Mouse (Mus musculus) midbrain, embryonic 10.5 days (tissue): ENCODE results near the gene Auh. TPM values are rescaled to one million over a fixed set of nuclear protein-coding genes. Genes with fewer than 3 reads are reported as not detected.

Experiments
- DNase-seq: peaks from one replicate; pipeline ENCODE4 v3.0.0-alpha.2; 2017; ENCODE audit warnings: low spot score
- H3K27ac ChIP-seq: fragments of 300-500 bp; sonication (generic); replicated peaks from 2 replicates; pipeline ENCODE4 v1.5.1; 2016; ENCODE audit warnings: mild to moderate bottlenecking
- H3K27me3 ChIP-seq: fragments of 300-500 bp; sonication (generic); 2 replicates; pipeline ENCODE4 v1.6.1; 2016; ENCODE audit warnings: low read depth, mild to moderate bottlenecking; ENCODE audit not compliant: poor library complexity, severe bottlenecking
- H3K36me3 ChIP-seq: fragments of 300-500 bp; sonication (generic); 2 replicates; pipeline ENCODE4 v1.6.1; 2016; ENCODE audit warnings: mild to moderate bottlenecking, moderate library complexity
- H3K4me1 ChIP-seq: fragments of 300-500 bp; sonication (generic); 2 replicates; pipeline ENCODE4 v1.6.1; 2016
- H3K4me3 ChIP-seq: fragments of 300-500 bp; sonication (generic); 2 replicates; pipeline ENCODE4 v1.5.1; 2016; ENCODE audit warnings: mild to moderate bottlenecking, moderate library complexity
- H3K9me3 ChIP-seq: fragments of 300-500 bp; sonication (generic); replicated peaks from 2 replicates; pipeline ENCODE4 v1.6.1; 2016; ENCODE audit warnings: mild to moderate bottlenecking
- WGBS: fragments of 180-500 bp; shearing (Covaris S2); methylation state at CpG from one replicate; pipeline ENCODE4 v1.1.7; 2016; 5-methylcytosine and 5-hydroxymethylcytosine counted together
- polyA plus RNA-seq: library from polyadenylated mRNA; unstranded; fragments of >200 nt; fragmentation: Nextera tagmentation; extraction: Ambion mirVana; gene quantifications from 2 replicates; pipeline ENCODE4 v1.2.1, GENCODE M21; 2016

Auh gene
- polyA plus RNA-seq, 1 experiment from 2014 or later, result 35.2 TPM

DNA sequence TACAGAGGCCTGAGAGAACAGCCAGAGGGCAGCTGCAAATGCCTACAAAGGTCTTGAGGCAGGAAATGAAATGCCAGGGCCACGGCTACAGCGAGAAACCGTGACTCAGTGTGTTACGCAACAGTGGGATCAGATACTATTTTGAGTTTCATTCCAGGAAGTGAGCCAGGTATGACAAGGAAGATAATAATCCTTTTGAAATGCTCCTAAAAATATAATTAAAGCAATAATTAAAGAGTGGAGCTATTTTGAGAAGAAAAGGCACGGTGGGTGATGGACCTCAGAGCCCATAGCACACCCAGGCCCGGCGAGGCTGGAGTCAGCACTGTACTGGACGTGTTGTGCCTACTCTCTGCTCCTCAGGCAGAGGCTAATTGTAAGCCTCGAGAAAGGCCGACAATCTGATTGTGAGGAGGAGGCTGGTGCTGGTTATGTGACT lies 37.4 kb downstream of the Auh start:
- no peaks in the 10 kb centered on the region for H3K27me3 ChIP-seq
- peaks cover 25% of the 10 kb centered on the region for H3K4me1 ChIP-seq
- no peak for DNase-seq
- H3K27ac ChIP-seq, result no peak overlapping the region
- peaks cover 6% of the 10 kb centered on the region; the same call in 1 of the 2 replicates for H3K36me3 ChIP-seq
- 82% methylated on average over 10 of the region's 10 CpGs for WGBS
- H3K9me3 ChIP-seq, result no peaks in the 10 kb centered on the region
- no peak overlapping the region for H3K4me3 ChIP-seq

DNA sequence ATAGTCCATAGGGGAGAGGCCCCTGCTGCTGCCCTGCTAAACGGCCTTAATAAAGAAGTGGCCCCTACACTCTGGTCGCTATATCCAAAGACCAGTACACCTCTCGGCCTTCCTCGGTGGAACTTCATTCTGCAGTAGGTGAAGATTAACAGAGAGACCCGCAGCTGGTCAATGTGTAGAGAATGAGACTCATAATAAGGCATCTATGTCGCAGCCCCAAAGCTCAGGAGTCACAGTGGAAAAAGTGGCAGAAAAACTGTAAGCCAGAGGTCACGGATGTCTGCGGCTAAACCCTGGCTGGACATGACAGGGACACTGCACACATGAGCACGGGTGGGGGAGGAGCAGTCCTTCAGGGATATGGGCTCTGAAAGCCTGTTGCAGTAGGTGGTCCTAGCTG lies 39.2 kb downstream of the Auh start:
- Histone ChIP-seq H3K4me1 (peaks cover 25% of the 10 kb centered on the region), H3K27ac (0 out of 2 replicates have a peak overlapping the region, but pooled peaks have one; percentile 46), H3K36me3 (no peaks in the 10 kb centered on the region), H3K27me3 (no peaks in the 10 kb centered on the region), H3K4me3 (no peak overlapping the region), H3K9me3 (no peaks in the 10 kb centered on the region)
- DNase-seq, result no peak
- 87% methylated on average over 9 of the region's 9 CpGs for WGBS

DNA sequence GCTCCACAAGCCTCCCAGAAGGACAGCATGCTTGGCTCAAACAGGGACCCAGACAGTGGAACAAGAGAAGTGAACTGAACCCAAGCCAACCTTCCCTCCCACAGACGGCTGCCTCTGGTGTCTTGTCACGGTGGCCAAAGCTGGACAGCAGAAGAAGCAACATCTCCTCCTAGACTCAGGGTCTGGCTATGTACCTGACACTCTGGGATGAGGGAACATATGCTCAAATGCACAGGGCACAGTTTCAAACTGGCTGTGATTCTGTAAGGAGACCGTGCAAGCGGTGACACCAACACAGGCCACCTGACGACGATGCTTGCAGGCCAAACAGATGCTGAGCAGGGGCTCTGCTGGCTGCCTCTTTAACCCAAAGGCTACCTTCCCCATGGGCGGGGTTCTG lies 42.7 kb downstream of the Auh start:
- DNase-seq, result no peak
- H3K9me3 ChIP-seq, result no peaks in the 10 kb centered on the region
- no peaks in the 10 kb centered on the region for H3K36me3 ChIP-seq
- no peaks in the 10 kb centered on the region for H3K27me3 ChIP-seq
- WGBS, result 88% methylated on average over 7 of the region's 7 CpGs
- H3K4me1 ChIP-seq, result peaks cover 32% of the 10 kb centered on the region
- H3K27ac ChIP-seq, result no peak overlapping the region
- no peak overlapping the region for H3K4me3 ChIP-seq

DNA sequence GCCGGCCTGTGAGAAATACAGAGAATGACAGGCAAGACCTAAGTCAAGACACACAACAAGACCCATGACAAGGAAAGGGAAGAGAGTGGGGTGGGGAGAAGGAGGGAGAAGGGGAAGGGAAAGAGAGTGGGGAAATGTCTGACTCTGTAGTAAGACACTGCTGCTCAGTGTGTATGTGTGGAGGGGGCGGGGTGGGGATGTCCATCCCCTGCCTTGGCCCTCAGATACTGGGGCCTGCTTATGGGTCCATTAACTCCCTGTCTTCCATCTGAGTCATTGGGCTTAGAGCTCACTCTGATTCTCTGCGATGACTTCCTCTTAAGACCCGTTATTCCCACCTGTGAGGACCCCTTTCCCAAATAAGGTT lies 45.5 kb downstream of the Auh start:
- WGBS, result 83% methylated on average over 4 of the region's 4 CpGs
- no peaks in the 10 kb centered on the region for H3K9me3 ChIP-seq
- DNase-seq, result no peak
- H3K36me3 ChIP-seq, result no peaks in the 10 kb centered on the region
- no peaks in the 10 kb centered on the region for H3K27me3 ChIP-seq
- H3K27ac ChIP-seq, result no peak overlapping the region
- no peak overlapping the region for H3K4me3 ChIP-seq
- H3K4me1 ChIP-seq, result peaks cover 37% of the 10 kb centered on the region

DNA sequence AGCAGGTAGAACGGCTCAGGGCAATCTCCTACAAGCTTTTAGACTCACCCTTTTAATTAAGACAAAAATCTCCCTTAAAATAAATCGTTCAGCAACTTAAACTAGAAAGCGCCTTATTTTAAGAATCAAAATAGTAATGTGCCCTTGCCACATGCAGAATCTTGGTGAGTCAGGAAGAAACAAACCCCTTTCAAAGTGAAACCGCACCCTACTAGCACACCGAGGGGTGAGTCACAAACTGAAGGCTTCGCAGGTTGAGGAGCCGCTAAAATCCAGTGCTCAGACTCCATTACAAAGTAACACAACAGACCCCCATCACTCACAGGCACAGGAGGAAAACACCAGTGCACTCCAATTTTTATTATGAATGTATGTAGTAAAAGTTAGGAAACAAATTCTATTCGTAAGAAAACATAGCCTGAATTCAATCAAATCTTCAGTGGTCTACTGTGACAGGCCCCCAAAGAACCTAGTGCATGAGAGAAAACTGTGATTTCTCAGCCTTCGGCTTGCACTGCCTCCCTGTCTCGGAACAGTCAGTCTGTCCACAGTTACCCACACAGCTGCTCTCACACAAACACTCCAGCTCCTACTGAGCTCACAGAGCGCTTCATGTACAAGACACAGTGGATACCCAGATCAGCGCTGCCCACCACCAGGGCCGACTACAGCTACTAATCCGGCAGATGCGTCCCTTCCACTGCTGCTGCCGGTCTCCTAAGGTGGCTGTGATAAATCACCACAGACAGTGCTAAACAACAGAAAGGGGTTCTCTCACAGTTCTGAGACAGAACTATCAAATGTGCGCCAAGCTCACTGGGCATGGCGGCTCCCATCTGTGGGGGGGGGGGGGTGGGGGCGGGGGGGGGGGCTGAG lies 46.2 kb downstream of the Auh start:
- WGBS, result 80% methylated on average over 19 of the region's 19 CpGs
- no peaks in the 10 kb centered on the region for H3K27me3 ChIP-seq
- H3K27ac ChIP-seq, result no peak overlapping the region

DNA sequence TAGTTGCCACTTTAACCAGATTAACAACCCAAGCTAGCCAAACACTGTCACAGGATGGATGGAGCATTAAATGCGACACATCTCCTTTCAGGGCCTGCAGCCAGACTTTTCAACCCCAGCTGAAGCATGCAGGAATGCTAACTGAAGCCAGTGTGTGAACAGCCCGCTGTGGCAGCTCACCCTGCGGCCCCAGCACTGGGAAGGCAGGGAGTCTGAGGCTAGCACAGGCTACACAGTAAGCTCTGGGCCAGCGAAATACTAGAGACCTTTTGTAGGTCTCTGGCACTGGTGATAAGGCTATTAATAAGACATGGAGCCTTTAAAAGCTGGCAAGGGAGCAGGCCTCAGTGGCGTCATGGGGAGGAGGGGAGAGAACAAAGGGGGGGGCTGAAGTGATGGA lies 49.1 kb downstream of the Auh start:
- H3K27ac ChIP-seq, result peak overlapping the region; percentile 53; the same call in 1 of the 2 replicates
- DNase-seq, result no peak

More for the DNA sequence above, 46.2 kb downstream of the Auh start:
- DNase-seq, result no peak
- H3K4me1 ChIP-seq, result peaks cover 39% of the 10 kb centered on the region
- no peak overlapping the region for H3K4me3 ChIP-seq
- H3K9me3 ChIP-seq, result no peaks in the 10 kb centered on the region
- no peaks in the 10 kb centered on the region for H3K36me3 ChIP-seq

DNA sequence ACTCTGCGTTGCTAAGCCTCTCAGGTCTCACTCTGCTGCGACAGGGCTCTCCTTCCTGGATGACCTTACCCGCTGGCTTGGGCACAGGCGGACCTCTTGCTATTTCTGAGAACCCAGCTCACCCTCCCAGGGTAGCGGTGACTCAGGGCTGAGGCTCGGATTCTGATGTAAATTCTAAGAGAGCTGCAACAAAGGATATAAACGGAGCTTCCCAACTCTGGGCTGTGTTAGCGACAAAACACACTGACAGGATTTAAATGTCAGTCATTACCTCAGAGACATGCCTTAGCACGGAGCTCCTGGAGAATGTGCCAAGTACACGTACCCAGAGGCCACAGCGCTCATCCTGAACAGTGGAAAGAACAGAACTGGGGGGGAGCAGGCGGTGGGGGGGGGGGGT lies 49.6 kb downstream of the Auh start:
- H3K27ac ChIP-seq, result peak overlapping the region; percentile 53
- peaks cover 31% of the 10 kb centered on the region for H3K4me1 ChIP-seq
- no peaks in the 10 kb centered on the region for H3K27me3 ChIP-seq
- whole genome bisulfite sequencing, result 41% methylated on average over 12 of the region's 12 CpGs
- DNase-seq, result no peak
- no peaks in the 10 kb centered on the region for H3K9me3 ChIP-seq
- no peaks in the 10 kb centered on the region for H3K36me3 ChIP-seq
- H3K4me3 ChIP-seq, result no peak overlapping the region

More for the DNA sequence above, 49.1 kb downstream of the Auh start:
- no peaks in the 10 kb centered on the region for H3K36me3 ChIP-seq
- no peaks in the 10 kb centered on the region for H3K9me3 ChIP-seq
- 47% methylated on average over 5 of the region's 5 CpGs for WGBS
- peaks cover 31% of the 10 kb centered on the region for H3K4me1 ChIP-seq
- H3K4me3 ChIP-seq, result no peak overlapping the region
- H3K27me3 ChIP-seq, result no peaks in the 10 kb centered on the region

DNA sequence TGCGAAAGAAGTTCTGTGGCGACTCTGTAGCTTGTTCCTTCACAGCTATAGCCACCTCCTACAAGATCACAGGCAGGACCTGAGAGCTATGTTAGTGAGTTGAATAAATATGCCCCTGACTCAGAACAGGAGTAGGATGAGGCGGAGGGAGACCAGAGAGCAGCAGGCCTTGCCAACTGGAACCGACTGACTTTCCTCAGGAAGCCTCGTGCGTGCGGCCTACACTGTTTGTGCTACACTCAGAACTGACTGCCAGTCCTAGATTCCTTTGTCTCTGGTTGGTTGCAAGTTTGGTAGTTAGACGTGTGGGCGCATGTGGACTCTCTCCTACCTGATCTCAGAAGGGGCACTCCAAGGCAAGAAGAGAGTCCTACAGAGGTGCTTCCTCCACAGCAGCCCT lies 50.2 kb downstream of the Auh start:
- H3K27me3 ChIP-seq, result no peaks in the 10 kb centered on the region
- no peak for DNase-seq
- H3K36me3 ChIP-seq, result no peaks in the 10 kb centered on the region
- peaks cover 31% of the 10 kb centered on the region for H3K4me1 ChIP-seq
- 76% methylated on average over 9 of the region's 9 CpGs for WGBS
- H3K9me3 ChIP-seq, result no peaks in the 10 kb centered on the region
- H3K4me3 ChIP-seq, result no peak overlapping the region
- H3K27ac ChIP-seq, result peak overlapping the region; percentile 55; the same call in 1 of the 2 replicates

DNA sequence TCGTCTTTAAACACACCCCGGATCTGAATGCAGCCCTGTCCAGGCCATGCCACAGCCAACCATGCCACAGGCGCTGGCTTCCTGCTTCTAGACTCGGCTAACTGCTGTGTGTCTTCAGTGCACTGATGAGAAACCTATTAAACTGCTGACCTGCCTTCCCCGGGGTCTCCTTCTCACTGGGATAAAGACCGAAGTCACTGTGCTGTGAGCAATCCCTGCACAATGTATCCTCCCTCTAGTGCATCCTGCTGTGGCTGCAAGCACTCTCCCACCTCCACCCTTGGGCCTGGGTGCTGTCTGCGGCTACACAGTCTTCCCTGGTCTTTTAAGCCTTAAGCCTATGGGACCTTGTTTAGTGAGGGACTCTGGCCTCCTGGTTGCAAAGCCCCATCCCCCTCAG lies 50.7 kb downstream of the Auh start:
- Histone ChIP-seq H3K27ac (peak overlapping the region; percentile 55; the same call in 1 of the 2 replicates), H3K9me3 (no peaks in the 10 kb centered on the region), H3K4me1 (peaks cover 29% of the 10 kb centered on the region), H3K4me3 (no peak overlapping the region), H3K36me3 (no peaks in the 10 kb centered on the region), H3K27me3 (no peaks in the 10 kb centered on the region)
- WGBS, result 56% methylated on average over 7 of the region's 7 CpGs
- DNase-seq, result no peak

DNA sequence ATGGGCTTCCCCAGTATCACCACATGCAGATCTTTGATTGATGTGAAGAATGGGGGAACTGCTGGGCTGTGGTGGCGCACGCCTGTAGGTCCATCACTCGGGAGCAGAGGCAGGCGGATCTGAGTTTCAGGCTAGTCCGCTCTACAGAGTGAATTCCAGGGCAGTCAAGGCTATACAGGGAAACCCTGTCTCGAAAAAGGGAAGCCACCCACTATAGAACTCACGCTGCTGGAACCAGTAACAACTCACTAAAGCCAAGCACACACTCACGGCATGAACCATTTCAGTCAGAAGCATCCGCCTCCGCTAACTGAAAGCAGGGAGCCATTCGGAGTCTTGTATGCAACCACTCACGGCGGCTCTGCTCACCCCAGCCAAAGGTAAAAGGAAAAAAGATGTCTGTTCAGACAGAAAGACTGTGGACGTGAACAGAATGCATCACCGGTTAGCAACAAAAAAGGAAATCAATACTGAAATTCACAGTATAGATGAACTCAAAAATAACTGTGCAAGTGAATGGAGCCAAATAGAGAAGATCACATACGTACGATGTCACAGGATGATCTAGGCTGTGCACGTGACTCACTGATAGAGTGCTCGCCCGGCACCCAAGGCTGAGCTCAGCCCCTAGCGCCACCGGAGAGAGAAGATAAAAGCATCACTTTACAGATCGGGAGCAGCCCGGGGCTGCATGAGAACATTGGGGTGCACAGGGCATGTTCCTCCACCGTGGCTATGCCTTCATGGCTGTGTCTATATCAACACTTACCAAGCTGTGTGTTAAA lies 53.7 kb downstream of the Auh start:
- Histone ChIP-seq H3K9me3 (no peaks in the 10 kb centered on the region), H3K4me1 (peaks cover 22% of the 10 kb centered on the region), H3K4me3 (no peak overlapping the region), H3K27ac (no peak overlapping the region), H3K27me3 (no peaks in the 10 kb centered on the region), H3K36me3 (no peaks in the 10 kb centered on the region)
- WGBS, result 85% methylated on average over 25 of the region's 25 CpGs
- DNase-seq, result no peak

DNA sequence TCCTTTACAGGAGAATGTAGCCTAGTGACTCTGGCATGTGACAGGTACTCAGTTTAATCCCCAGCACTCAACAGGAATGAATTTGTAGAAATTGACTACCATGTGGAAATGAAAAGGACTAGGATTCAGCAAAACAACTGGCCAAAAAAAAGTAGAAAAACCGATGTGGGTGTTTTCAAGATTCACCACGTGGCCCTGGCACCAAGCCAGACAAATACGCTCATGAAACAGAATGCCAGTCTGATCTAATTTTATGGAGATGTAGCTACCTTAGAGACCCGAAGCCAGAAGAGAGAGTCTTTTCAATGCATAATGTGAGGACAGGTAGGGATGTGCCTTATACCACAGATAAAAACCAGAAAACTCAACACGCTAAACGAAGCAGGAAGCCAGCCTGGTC lies 54.4 kb downstream of the Auh start:
- H3K4me1 ChIP-seq, result peaks cover 16% of the 10 kb centered on the region
- H3K4me3 ChIP-seq, result no peak overlapping the region
- no peaks in the 10 kb centered on the region for H3K27me3 ChIP-seq
- 92% methylated on average over 6 of the region's 6 CpGs for WGBS
- H3K9me3 ChIP-seq, result no peaks in the 10 kb centered on the region
- no peak for DNase-seq
- H3K36me3 ChIP-seq, result no peaks in the 10 kb centered on the region
- no peak overlapping the region for H3K27ac ChIP-seq

DNA sequence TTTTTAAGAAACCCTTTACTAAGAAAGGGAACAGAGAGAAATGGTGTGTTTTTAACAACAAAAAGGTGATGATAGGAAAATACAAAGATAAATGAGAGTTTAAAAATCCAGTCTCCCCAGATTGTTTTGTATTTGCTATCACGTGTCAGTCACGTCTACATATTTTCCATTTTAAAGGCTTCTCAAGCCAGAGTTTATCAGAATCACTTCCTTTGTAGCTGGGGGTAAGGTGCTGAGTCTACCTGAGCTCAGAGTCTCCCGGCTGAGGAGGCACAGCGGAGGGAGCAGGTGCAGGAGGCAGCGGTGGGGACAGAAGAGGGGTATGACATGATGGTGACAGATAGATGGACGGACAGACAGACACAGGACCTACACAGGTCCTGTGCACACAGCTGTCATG lies 55.1 kb downstream of the Auh start:
- no peaks in the 10 kb centered on the region for H3K27me3 ChIP-seq
- H3K36me3 ChIP-seq, result no peaks in the 10 kb centered on the region
- 90% methylated on average over 6 of the region's 6 CpGs for WGBS
- H3K27ac ChIP-seq, result no peak overlapping the region
- no peak overlapping the region for H3K4me3 ChIP-seq
- no peak for DNase-seq
- peaks cover 8% of the 10 kb centered on the region for H3K4me1 ChIP-seq
- H3K9me3 ChIP-seq, result no peaks in the 10 kb centered on the region

DNA sequence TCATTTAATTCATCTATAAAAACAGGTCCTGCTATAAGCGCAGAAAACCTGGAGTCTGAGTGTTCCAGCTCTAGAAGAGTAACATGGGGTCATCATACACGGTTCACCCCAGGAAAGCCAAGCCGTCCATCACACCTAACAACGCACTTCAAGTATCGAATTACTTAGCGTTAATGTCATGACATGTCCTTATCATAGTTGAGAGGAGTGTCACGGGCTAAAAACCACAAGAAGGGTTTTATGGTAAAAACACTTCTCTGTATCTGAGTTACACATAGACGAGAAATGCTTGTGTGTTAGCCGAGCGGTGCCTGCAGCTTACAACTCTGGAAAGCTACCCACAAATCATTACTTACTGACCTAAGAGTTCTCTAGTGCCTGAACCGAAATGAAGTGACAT lies 55.6 kb downstream of the Auh start:
- H3K4me3 ChIP-seq, result no peak overlapping the region
- DNase-seq, result no peak
- no peak overlapping the region for H3K27ac ChIP-seq
- H3K36me3 ChIP-seq, result no peaks in the 10 kb centered on the region
- H3K4me1 ChIP-seq, result peaks cover 4% of the 10 kb centered on the region
- H3K9me3 ChIP-seq, result no peaks in the 10 kb centered on the region
- H3K27me3 ChIP-seq, result no peaks in the 10 kb centered on the region
- 93% methylated on average over 11 of the region's 11 CpGs for WGBS
